30 mouse cellular contexts compared by ENCODE assay signal in genomic region chr13:12146918-12147507, GRCm38 (mm10). TPM values are rescaled to one million over a fixed set of nuclear protein-coding genes. Genes with fewer than 3 reads are reported as not detected.
DNase-seq lines count a peak whose midpoint lies in the region; ATAC-seq and TF ChIP-seq lines count a peak whose summit lies in the region.
"Had no signal": no experiment of that assay in that cellular context is flagged by ENCODE, and none has a peak within 500 bp of the region (broad histone marks: within the 10 kb centered on the region; RNA-seq: fewer than 3 reads in every experiment).

No protein-coding gene starts in this region.

- no peaks in the 10 kb centered on the region for H3K36me3 ChIP-seq in intestine, embryonic 14.5 days (ENCODE audit: control insufficient read depth, insufficient read depth, low read length)
- no peaks in the 10 kb centered on the region for H3K36me3 ChIP-seq in intestine, postnatal 0 days (ENCODE audit: control insufficient read depth, insufficient read depth)
- no peaks in the 10 kb centered on the region for H3K36me3 ChIP-seq in lung, postnatal 0 days (ENCODE audit: insufficient read depth, low read length)
- H3K36me3 ChIP-seq in intestine, embryonic 16.5 days (ENCODE audit: control insufficient read depth, insufficient read depth, low read length), result no peaks in the 10 kb centered on the region
- H3K36me3 ChIP-seq: embryonic facial prominence, embryonic 13.5 days; forebrain, embryonic 10.5 days; forebrain, embryonic 15.5 days; heart, embryonic 15.5 days; lung, embryonic 15.5 days; midbrain, embryonic 10.5 days; midbrain, embryonic 15.5 days; neural tube, embryonic 12.5 days had no signal

- no peak for TF ChIP-seq CTCF in intestine, postnatal 0 days (IDR thresholded peaks at IDR 0.05; ENCODE audit: low read depth)
- TF ChIP-seq CTCF in lung, postnatal 0 days (IDR thresholded peaks at IDR 0.05), result no peak

- no peaks in the 10 kb centered on the region for H3K9me3 ChIP-seq in intestine, embryonic 14.5 days (ENCODE audit: control insufficient read depth, low read length)
- no peaks in the 10 kb centered on the region for H3K9me3 ChIP-seq in intestine, postnatal 0 days (ENCODE audit: control insufficient read depth)
- no peaks in the 10 kb centered on the region for H3K9me3 ChIP-seq in lung, postnatal 0 days (ENCODE audit: low read length)
- H3K9me3 ChIP-seq in intestine, embryonic 16.5 days (ENCODE audit: control insufficient read depth, low read length), result no peaks in the 10 kb centered on the region
- H3K9me3 ChIP-seq: embryonic facial prominence, embryonic 13.5 days; forebrain, embryonic 10.5 days; forebrain, embryonic 15.5 days; heart, embryonic 15.5 days; lung, embryonic 15.5 days; midbrain, embryonic 10.5 days; midbrain, embryonic 15.5 days; neural tube, embryonic 12.5 days had no signal

- H3K9ac ChIP-seq in intestine, embryonic 14.5 days (ENCODE audit: low read length), result no peak overlapping the region
- H3K9ac ChIP-seq in intestine, postnatal 0 days (ENCODE audit: low read depth, low read length), result no peak overlapping the region
- no peak overlapping the region for H3K9ac ChIP-seq in lung, postnatal 0 days (replicated peaks; ENCODE audit: low read depth)
- H3K9ac ChIP-seq in intestine, embryonic 16.5 days (ENCODE audit: low read depth, low read length), result no peak overlapping the region
- H3K9ac ChIP-seq: embryonic facial prominence, embryonic 13.5 days; forebrain, embryonic 15.5 days; heart, embryonic 15.5 days; liver, embryonic 14.5 days; lung, embryonic 15.5 days; midbrain, embryonic 15.5 days; neural tube, embryonic 12.5 days had no signal

- 0 out of 2 replicates have a peak, but pooled peaks have one; percentile 23 for ATAC-seq in intestine, embryonic 14.5 days (replicated peaks; ENCODE audit: low FRiP score, low TSS enrichment, low read depth)
- ATAC-seq in intestine, postnatal 0 days, result no peak
- peak; percentile 43 for ATAC-seq in lung, postnatal 0 days
- peak; percentile 52; the same call in 1 of the 2 replicates for ATAC-seq in intestine, embryonic 16.5 days
- ATAC-seq: forebrain, embryonic 15.5 days; hindbrain, embryonic 16.5 days; midbrain, embryonic 15.5 days had no signal

- H3K27me3 ChIP-seq in intestine, embryonic 14.5 days (replicated peaks; ENCODE audit: control insufficient read depth, insufficient read depth, low read length), result no peaks in the 10 kb centered on the region
- H3K27me3 ChIP-seq in intestine, postnatal 0 days (replicated peaks; ENCODE audit: control insufficient read depth, insufficient read depth, low read length), result no peaks in the 10 kb centered on the region
- no peaks in the 10 kb centered on the region for H3K27me3 ChIP-seq in lung, postnatal 0 days (replicated peaks; ENCODE audit: insufficient read depth, low read length)
- no peaks in the 10 kb centered on the region for H3K27me3 ChIP-seq in intestine, embryonic 16.5 days (replicated peaks; ENCODE audit: control insufficient read depth, insufficient read depth, low read length)
- H3K27me3 ChIP-seq: embryonic facial prominence, embryonic 13.5 days; forebrain, embryonic 15.5 days; heart, embryonic 15.5 days; lung, embryonic 15.5 days; midbrain, embryonic 15.5 days; neural tube, embryonic 12.5 days had no signal

- WGBS in intestine, embryonic 14.5 days, result 36% methylated on average over 6 of the region's 6 CpGs
- 44% methylated on average over 6 of the region's 6 CpGs for WGBS in intestine, postnatal 0 days
- 52% methylated on average over 6 of the region's 6 CpGs for WGBS in lung, postnatal 0 days
- 43% methylated on average over 6 of the region's 6 CpGs for WGBS in intestine, embryonic 16.5 days

- no peak for TF ChIP-seq EP300 in lung, postnatal 0 days (IDR thresholded peaks at IDR 0.05)

- no peak overlapping the region for H3K4me2 ChIP-seq in intestine, embryonic 14.5 days (ENCODE audit: low read length)
- no peak overlapping the region for H3K4me2 ChIP-seq in intestine, postnatal 0 days (replicated peaks; ENCODE audit: low read depth)
- H3K4me2 ChIP-seq in lung, postnatal 0 days (replicated peaks; ENCODE audit: low read depth, low read length), result no peak overlapping the region
- no peak overlapping the region for H3K4me2 ChIP-seq in intestine, embryonic 16.5 days (ENCODE audit: low read depth, low read length)
- H3K4me2 ChIP-seq: embryonic facial prominence, embryonic 13.5 days; forebrain, embryonic 15.5 days; heart, embryonic 15.5 days; lung, embryonic 15.5 days; midbrain, embryonic 15.5 days; neural tube, embryonic 12.5 days had no signal

- no peak overlapping the region; the same call in 1 of the 2 replicates for H3K27ac ChIP-seq in intestine, embryonic 14.5 days (ENCODE audit: low read depth)
- no peak overlapping the region for H3K27ac ChIP-seq in intestine, postnatal 0 days (ENCODE audit: low read depth, low read length)
- H3K27ac ChIP-seq in lung, postnatal 0 days (ENCODE audit: low read length), result no peak overlapping the region
- peak overlapping the region; percentile 61; the same call in 1 of the 2 replicates for H3K27ac ChIP-seq in intestine, embryonic 16.5 days (ENCODE audit: low read length)
- H3K27ac ChIP-seq: embryonic facial prominence, embryonic 13.5 days; forebrain, embryonic 10.5 days; forebrain, embryonic 15.5 days; heart, embryonic 15.5 days; layer of hippocampus, adult 2 months; liver, embryonic 14.5 days; lung, embryonic 15.5 days; midbrain, embryonic 10.5 days; midbrain, embryonic 15.5 days; neural tube, embryonic 12.5 days had no signal

- H3K4me1 ChIP-seq in intestine, embryonic 14.5 days (replicated peaks; ENCODE audit: control insufficient read depth, insufficient read depth, low read length), result no peaks in the 10 kb centered on the region
- no peaks in the 10 kb centered on the region for H3K4me1 ChIP-seq in intestine, postnatal 0 days (replicated peaks; ENCODE audit: control insufficient read depth, insufficient read depth, low read length)
- no peaks in the 10 kb centered on the region for H3K4me1 ChIP-seq in lung, postnatal 0 days (ENCODE audit: insufficient read depth, low read depth, low read length)
- no peaks in the 10 kb centered on the region for H3K4me1 ChIP-seq in intestine, embryonic 16.5 days (ENCODE audit: control insufficient read depth, insufficient read depth, low read length)
- H3K4me1 ChIP-seq: embryonic facial prominence, embryonic 13.5 days; forebrain, embryonic 10.5 days; forebrain, embryonic 15.5 days; lung, embryonic 15.5 days; midbrain, embryonic 10.5 days; midbrain, embryonic 15.5 days; neural tube, embryonic 12.5 days had no signal

- no peak overlapping the region for H3K4me3 ChIP-seq in intestine, embryonic 14.5 days (ENCODE audit: low read depth, low read length)
- H3K4me3 ChIP-seq in intestine, postnatal 0 days (ENCODE audit: low read depth, low read length), result no peak overlapping the region
- no peak overlapping the region for H3K4me3 ChIP-seq in lung, postnatal 0 days (ENCODE audit: low read depth, low read length)
- no peak overlapping the region for H3K4me3 ChIP-seq in intestine, embryonic 16.5 days (ENCODE audit: low read length)
- H3K4me3 ChIP-seq: embryonic facial prominence, embryonic 13.5 days; forebrain, embryonic 10.5 days; forebrain, embryonic 15.5 days; heart, embryonic 15.5 days; layer of hippocampus, adult 2 months; lung, embryonic 15.5 days; midbrain, embryonic 10.5 days; midbrain, embryonic 15.5 days; neural tube, embryonic 12.5 days had no signal

- DNase-seq in intestine, embryonic 14.5 days (ENCODE audit: low spot score), result no peak
- peak; percentile 65 for DNase-seq in lung, postnatal 0 days (ENCODE audit: low spot score)
- no peak for DNase-seq in lung, postnatal 10 days
- DNase-seq in spleen, adult 12 weeks (ENCODE audit: low spot score), result no peak
- no peak for DNase-seq in B cell, adult 2 months
- DNase-seq in gastrocnemius, postnatal 10 days, result no peak
- DNase-seq: adrenal gland, postnatal 25 days; cerebellum, adult 18-20 months; cerebellum, postnatal 10 days; gastrocnemius, postnatal 36 days; heart, adult 18-20 months; kidney, adult 11 months; kidney, postnatal 36 days; left cerebral cortex, postnatal 4 days; right cerebral cortex, adult 18-20 months; thymus, postnatal 25 days had no signal

RNA-seq across cellular contexts. Expression of gene Ryr2, which starts 40.3 kb away (rescaled TPM):
- polyA plus RNA-seq in intestine, embryonic 14.5 days (2014; fragmentation: Nextera tagmentation; extraction: Ambion mirVana), result 1.8 and 2.4 TPM in 2 replicates
- polyA plus RNA-seq in intestine, postnatal 0 days (2015; fragmentation: Nextera tagmentation; extraction: Ambion mirVana), result 0.68 and 0.74 TPM in 2 replicates
- polyA plus RNA-seq in lung, postnatal 0 days (2015; fragmentation: Nextera tagmentation; extraction: Ambion mirVana), result 0.78 and 1.0 TPM in 2 replicates
- polyA plus RNA-seq in intestine, embryonic 16.5 days (2015; fragmentation: Nextera tagmentation; extraction: Ambion mirVana), result 0.65 and 0.78 TPM in 2 replicates
- under 1 TPM; 0.33 to 0.75 TPM for total RNA-seq in gastrocnemius, postnatal 10 days (2021)
- total RNA-seq: common myeloid progenitor, adult 5-6 weeks had no signal
